Mouse (Mus musculus) T-cell, adult 2 months (primary cell): ENCODE measurements at regions not wholly inside any gene's neighbourhood (a gene's known extent, or its start where the extent isn't known, plus 50 kb on each side); places are given as distances from the start of the nearest gene placed in this dataset.

ENCODE experiments used
- DNase-seq: peaks from one replicate; pipeline ENCODE4 v3.0.0; 2022; ENCODE audit warnings: low spot score

- DNase-seq = no peak
Measured at GRCm38 (mm10) chr10:96863230-96863629, 246.4 kb downstream of the Btg1 start.

GRCm38 (mm10) chr10:96866468-96866867 is 249.7 kb downstream of the Btg1 start:
- no peak for DNase-seq

- peak; percentile 41 for DNase-seq
Measured at GRCm38 (mm10) chr10:96871559-96872160, 254.9 kb downstream of the Btg1 start.

GRCm38 (mm10) chr10:96874646-96875045 is 257.8 kb downstream of the Btg1 start:
- DNase-seq = no peak

GRCm38 (mm10) chr10:96875676-96876075 is 258.9 kb downstream of the Btg1 start:
- no peak for DNase-seq

GRCm38 (mm10) chr10:96879425-96879824 is 262.6 kb downstream of the Btg1 start:
- DNase-seq = no peak

GRCm38 (mm10) chr10:96880771-96881170 is 264.0 kb downstream of the Btg1 start:
- no peak for DNase-seq

- no peak for DNase-seq
Measured at GRCm38 (mm10) chr10:96881212-96881611, 264.4 kb downstream of the Btg1 start.

GRCm38 (mm10) chr10:96881660-96882059 is 264.9 kb downstream of the Btg1 start:
- DNase-seq = no peak

GRCm38 (mm10) chr10:96901150-96901549 is 284.3 kb downstream of the Btg1 start:
- DNase-seq = no peak

GRCm38 (mm10) chr10:96905098-96905809 is 288.4 kb downstream of the Btg1 start:
- no peak for DNase-seq

GRCm38 (mm10) chr10:96909661-96910315 is 293.0 kb downstream of the Btg1 start:
- DNase-seq = no peak

- DNase-seq = no peak
Measured at GRCm38 (mm10) chr10:96921181-96921580, 304.4 kb downstream of the Btg1 start.

GRCm38 (mm10) chr10:96924266-96924672 is 307.5 kb downstream of the Btg1 start:
- no peak for DNase-seq

- no peak for DNase-seq
Measured at GRCm38 (mm10) chr10:96924722-96925121, 307.9 kb downstream of the Btg1 start.

- no peak for DNase-seq
Measured at GRCm38 (mm10) chr10:96925771-96926170, 309.0 kb downstream of the Btg1 start.

GRCm38 (mm10) chr10:96934661-96935060 is 317.9 kb downstream of the Btg1 start:
- DNase-seq = peak; percentile 55

GRCm38 (mm10) chr10:96940887-96941518 is 324.2 kb downstream of the Btg1 start:
- no peak for DNase-seq

- DNase-seq = no peak
Measured at GRCm38 (mm10) chr10:96944229-96944628, 327.4 kb downstream of the Btg1 start.

- no peak for DNase-seq
Measured at GRCm38 (mm10) chr10:96947971-96948370, 331.2 kb downstream of the Btg1 start.

- DNase-seq = no peak
Measured at GRCm38 (mm10) chr10:96948871-96949270, 332.1 kb downstream of the Btg1 start.

- peak; percentile 17 for DNase-seq
Measured at GRCm38 (mm10) chr10:96955036-96955775, 338.4 kb downstream of the Btg1 start.
